Mouse (Mus musculus) hematopoietic stem cell, adult 5-6 weeks (primary cell): ENCODE data around the gene Gm10643. TPM values are rescaled to one million over a fixed set of nuclear protein-coding genes. Genes with fewer than 3 reads are reported as not detected.

Experiments used
- ATAC-seq, 2 experiments: fragments of 125-278 bp in 1 of 2; replicated peaks in 1 of 2; 2 replicates each; pipeline ENCODE4 v1.8.0; 2016 to 2017; ENCODE audit warnings: inconsistent platforms in 2 of 2, mild to moderate bottlenecking in 2 of 2, moderate number of reproducible peaks in 2 of 2, low read depth in 1 of 2, moderate TSS enrichment in 1 of 2; ENCODE audit not compliant: low FRiP score in 2 of 2, poor library complexity in 2 of 2, severe bottlenecking in 2 of 2, insufficient read depth in 1 of 2, low TSS enrichment in 1 of 2
- total RNA-seq: library from RNA; stranded (forward); fragments of 172-1452, 232-1000 nt; gene quantifications from 2 replicates; pipeline ENCODE4 v1.2.3, GENCODE M21; 2017

Gene Gm10643
- total RNA-seq, 1 experiment from 2014 or later, result 3.6 TPM

DNA sequence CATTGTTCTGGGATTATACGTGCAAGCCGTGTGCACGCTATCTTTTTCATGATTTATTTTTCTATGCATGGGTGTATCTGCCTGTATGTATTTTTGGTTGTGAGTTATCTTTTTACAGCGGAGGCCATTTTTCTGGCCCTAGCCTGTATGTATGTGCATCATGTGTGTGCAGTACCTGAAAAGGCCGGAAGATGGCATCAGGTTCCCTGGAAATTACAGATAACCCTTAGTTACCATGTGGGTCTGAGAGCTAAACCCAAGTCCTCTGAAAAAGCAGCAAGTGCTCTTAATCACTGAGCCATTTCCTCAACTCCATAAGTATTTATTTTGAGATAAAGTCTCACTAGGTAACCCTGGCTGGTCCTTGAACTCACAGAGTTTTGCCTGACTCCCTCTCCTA, 11.7 kb downstream of the Gm10643 start:
- no peak for ATAC-seq

GRCm38 (mm10) chr8:84052746-84053145, 12.2 kb downstream of the Gm10643 start:
- peak; percentile 25 to 59; a peak in 1 of 4 replicates for ATAC-seq

GRCm38 (mm10) chr8:84048171-84048570, 16.8 kb downstream of the Gm10643 start:
- ATAC-seq, result no peak

- no peak for ATAC-seq
These were observed 18.4 kb downstream of the Gm10643 start for GRCm38 (mm10) chr8:84046505-84046904.

- ATAC-seq, result no peak
These were observed 20.0 kb downstream of the Gm10643 start, which contains the start of gene Rln3 for GRCm38 (mm10) chr8:84044900-84045299. Gene Rln3 (minus strand): TSS chr8:84045000.

DNA sequence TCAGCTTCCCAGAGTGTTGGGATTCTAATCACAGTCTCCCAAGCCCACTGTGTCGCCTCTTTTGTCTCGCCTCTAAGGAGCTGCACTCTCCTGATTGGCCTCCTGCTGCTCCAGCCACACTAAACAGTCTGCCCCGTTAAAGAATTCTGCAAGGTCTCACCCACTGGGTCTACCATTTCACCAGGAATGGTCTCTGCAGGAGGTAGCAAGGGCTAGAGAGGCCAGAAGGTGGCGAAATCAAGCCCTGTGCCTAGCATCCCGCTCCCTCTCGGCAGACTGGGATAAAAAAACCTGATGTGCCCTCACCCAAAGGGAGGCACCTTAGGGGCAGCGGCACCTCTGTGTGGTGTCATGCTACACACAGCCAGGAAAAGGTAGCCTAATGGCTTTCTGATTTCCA, 20.8 kb downstream of the Gm10643 start:
- ATAC-seq, result no peak

- 0 out of 4 replicates have a peak, but pooled peaks of 1 of the 2 experiments have one; percentile 5 for ATAC-seq
These were observed 22.0 kb downstream of the Gm10643 start for GRCm38 (mm10) chr8:84042948-84043342.

GRCm38 (mm10) chr8:84042066-84042947, 22.6 kb downstream of the Gm10643 start, which contains the start of gene Il27ra:
Gene Il27ra (minus strand): TSS chr8:84042589.
- peak; percentile 67 to 71 for ATAC-seq

GRCm38 (mm10) chr8:84039050-84039449, 25.9 kb downstream of the Gm10643 start:
- ATAC-seq, result peak; percentile 47 to 56; a peak in 3 of 4 replicates

- no peak for ATAC-seq
These were observed 26.9 kb downstream of the Gm10643 start for GRCm38 (mm10) chr8:84038015-84038414.

- no peak for ATAC-seq
These were observed 32.2 kb downstream of the Gm10643 start for GRCm38 (mm10) chr8:84032777-84033176.

DNA sequence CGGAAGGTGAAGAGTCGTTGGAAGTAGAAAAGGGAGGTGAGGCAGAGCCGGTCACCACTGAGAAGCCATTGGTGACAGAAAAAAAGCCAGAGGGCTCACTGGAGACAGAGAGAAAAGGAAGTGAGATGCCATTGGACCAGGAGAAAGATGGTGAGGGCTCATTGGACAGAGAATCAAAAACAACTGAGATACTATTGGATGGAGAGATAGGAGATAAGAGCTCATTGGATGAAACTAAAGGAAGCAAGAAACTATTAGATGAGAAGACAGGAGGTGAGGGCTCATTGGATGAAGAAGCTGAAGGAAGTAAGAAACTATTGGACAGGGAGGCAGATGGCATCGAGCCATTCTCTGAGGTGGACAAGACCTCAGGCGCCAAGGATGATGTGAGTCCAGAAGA, 35.7 kb downstream of the Gm10643 start:
- no peak for ATAC-seq

- peak; percentile 29 to 54; a peak in 3 of 4 replicates for ATAC-seq
These were observed 37.5 kb downstream of the Gm10643 start for GRCm38 (mm10) chr8:84027449-84027848.

DNA sequence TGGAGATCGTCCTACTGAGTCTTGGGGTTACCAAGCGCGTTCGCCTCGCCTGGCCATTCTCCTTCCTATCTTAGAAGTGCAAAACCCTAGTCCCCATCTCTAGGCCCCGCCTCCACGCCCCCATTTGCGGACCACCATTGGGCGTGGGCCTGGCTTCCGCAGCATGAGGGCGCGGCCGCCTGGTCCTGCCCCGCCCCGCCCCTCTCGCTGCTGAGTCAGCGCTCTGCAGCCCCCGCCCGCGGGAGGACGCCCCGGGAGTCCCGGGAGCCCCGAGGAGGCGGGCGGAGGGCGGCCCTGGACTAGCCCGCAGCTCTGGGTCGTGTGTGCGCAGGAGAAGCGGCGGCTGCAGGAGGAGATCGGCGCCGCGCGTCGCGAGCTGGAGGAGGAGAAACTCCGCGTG, 39.1 kb downstream of the Gm10643 start:
- peak; percentile 28 to 44; a peak in 3 of 4 replicates for ATAC-seq

- 0 out of 4 replicates have a peak, but pooled peaks of 1 of the 2 experiments have one; percentile 37 for ATAC-seq
These were observed 40.8 kb downstream of the Gm10643 start for GRCm38 (mm10) chr8:84024171-84024570.

GRCm38 (mm10) chr8:84023631-84024030, 41.3 kb downstream of the Gm10643 start:
- no peak for ATAC-seq

- no peak for ATAC-seq
These were observed 41.9 kb downstream of the Gm10643 start for GRCm38 (mm10) chr8:84023085-84023484.

GRCm38 (mm10) chr8:84021569-84021968, 43.4 kb downstream of the Gm10643 start:
- ATAC-seq, result no peak
